Mouse (Mus musculus): Measurements from ENCODE around the gene Mfsd4b2.

The Mfsd4b2 gene

DNA sequence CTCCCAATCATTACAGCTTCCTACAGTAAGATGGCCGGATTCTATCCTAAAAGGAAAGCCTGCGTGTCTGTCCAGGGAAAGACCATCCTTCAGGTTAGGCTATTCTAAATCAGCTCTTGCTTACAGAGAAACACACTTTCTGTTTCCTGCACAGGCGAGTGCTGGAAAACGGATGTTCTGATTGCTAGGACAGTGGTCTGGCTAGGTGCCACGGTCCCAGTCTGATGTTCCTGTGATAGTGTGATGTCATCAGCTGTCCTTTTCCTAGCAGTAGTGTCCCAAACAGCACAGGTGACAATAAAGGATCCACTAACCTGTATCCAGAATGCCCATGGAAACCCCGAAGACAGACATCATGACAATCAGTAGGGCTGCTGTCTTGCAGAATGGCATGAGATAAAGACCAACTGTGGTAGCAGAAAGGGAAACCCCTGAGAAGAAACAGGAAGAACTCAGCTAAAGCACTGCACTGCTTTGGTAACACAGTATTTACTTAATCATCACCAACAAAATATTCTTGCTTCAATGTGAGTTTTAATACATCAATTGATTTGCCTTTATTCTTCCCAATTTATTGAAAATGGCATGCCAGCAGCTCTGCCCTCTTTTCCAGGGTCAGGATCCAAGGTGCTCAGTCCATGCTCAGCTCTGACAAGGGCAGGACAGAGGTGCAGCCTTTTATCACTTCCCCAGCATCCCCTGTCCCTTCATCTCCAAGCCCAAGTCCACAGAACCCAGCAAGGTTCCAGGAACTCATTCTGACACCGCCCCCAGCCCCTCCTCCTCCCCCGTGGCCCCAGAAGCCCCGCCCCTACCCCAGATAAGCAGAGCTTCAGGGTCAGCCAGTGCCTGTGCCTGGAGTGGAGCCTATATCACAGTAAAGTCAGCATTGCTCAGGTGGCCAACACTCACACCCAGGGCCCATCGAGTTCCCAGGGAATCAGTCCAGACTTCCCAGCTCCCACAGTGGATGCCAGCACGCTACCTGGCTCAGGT lies 32.7 kb downstream of the Mfsd4b2 start:
- no peak for DNase-seq (ENCODE audit: low spot score)

DNA sequence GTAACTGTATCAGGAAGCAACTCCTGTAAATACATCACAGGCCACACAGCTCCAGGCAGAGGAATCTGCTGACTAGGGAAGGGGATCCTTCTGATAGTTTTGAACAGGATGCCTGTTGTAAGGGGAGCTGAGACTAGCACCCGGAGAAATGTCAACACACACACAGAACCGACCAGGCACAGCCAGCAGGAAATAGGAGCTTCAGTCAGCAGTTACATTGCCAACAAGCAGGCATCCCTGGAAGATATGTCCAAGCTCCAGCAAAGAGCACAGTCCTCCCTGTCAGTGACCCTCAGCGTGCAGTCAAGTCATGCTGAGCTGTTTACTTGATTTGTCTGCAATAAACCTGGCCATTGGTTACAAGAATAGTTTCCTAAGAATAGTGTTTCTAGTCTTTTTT lies 38.1 kb downstream of the Mfsd4b2 start:
- DNase-seq (ENCODE audit: low spot score): no peak
